Mouse (Mus musculus) heart, postnatal 0 days (tissue): ENCODE measurements at regions not wholly inside any gene's neighbourhood (a gene's known extent, or its start where the extent isn't known, plus 50 kb on each side); places are given as distances from the start of the nearest gene placed in this dataset.

ENCODE experiments used
- CTCF ChIP-seq: IDR thresholded peaks from 2 replicates; pipeline ENCODE4 v1.5.1; 2016; ENCODE audit warnings: antibody characterized with exemption, control low read depth, low read depth
- EP300 ChIP-seq: IDR thresholded peaks from 2 replicates; pipeline ENCODE4 v1.6.1; 2016; ENCODE audit warnings: antibody characterized with exemption, low read depth

GRCm38 (mm10) chr3:115622920-115623319 is 92.0 kb downstream of the S1pr1 start:
- TF ChIP-seq CTCF (no peak), EP300 (no peak)
